Mouse (Mus musculus) thymus, adult 2 months (tissue): ENCODE measurements around the gene Fam161a. TPM values are rescaled to one million over a fixed set of nuclear protein-coding genes. Genes with fewer than 3 reads are reported as not detected.

Experiments
- DNase-seq: peaks from one replicate; pipeline ENCODE4 v3.0.0; 2021
- H3K27ac ChIP-seq: fragments of 200-500 bp; 2 replicates; pipeline ENCODE4 v1.5.1; 2012; ENCODE audit warnings: low read length, control low read depth; ENCODE audit not compliant: control insufficient read depth, insufficient read depth
- H3K27me3 ChIP-seq: fragments of 200-500 bp; 2 replicates; pipeline ENCODE4 v1.6.1; 2012; ENCODE audit warnings: mild to moderate bottlenecking, low read length, moderate library complexity, mixed read lengths; ENCODE audit not compliant: control insufficient read depth, insufficient read depth
- H3K36me3 ChIP-seq: fragments of 200-500 bp; 2 replicates; pipeline ENCODE4 v1.6.1; 2012; ENCODE audit warnings: mild to moderate bottlenecking, low read length, moderate library complexity; ENCODE audit not compliant: control insufficient read depth, insufficient read depth
- H3K4me1 ChIP-seq: fragments of 200-500 bp; replicated peaks from 2 replicates; pipeline ENCODE4 v1.6.1; 2012; ENCODE audit warnings: low read length; ENCODE audit not compliant: control insufficient read depth, insufficient read depth
- H3K4me3 ChIP-seq: fragments of 200-500 bp; 2 replicates; pipeline ENCODE4 v1.5.1; 2012; ENCODE audit warnings: mild to moderate bottlenecking, low read length, control low read depth, moderate library complexity; ENCODE audit not compliant: control insufficient read depth, insufficient read depth
- CTCF ChIP-seq: fragments of 200-500 bp; IDR thresholded peaks from 2 replicates; pipeline ENCODE4 v1.5.1; 2012; ENCODE audit warnings: mild to moderate bottlenecking, control low read depth, low read length, moderate library complexity, borderline replicate concordance; ENCODE audit not compliant: control insufficient read depth, poor library complexity, insufficient read depth; ENCODE audit errors: extremely low read depth
- POLR2A ChIP-seq: fragments of 200-500 bp; IDR thresholded peaks from 2 replicates; pipeline ENCODE4 v1.6.1; 2012; ENCODE audit warnings: mild to moderate bottlenecking, low read length, control low read depth, moderate library complexity; ENCODE audit not compliant: control insufficient read depth, poor library complexity, insufficient read depth; ENCODE audit errors: extremely low read depth
- WGBS: fragments of 180-500 bp; shearing (Covaris S2); methylation state at CpG from one replicate; pipeline ENCODE4 v1.1.7; 2018; 5-methylcytosine and 5-hydroxymethylcytosine counted together
- polyA plus RNA-seq: library from polyadenylated mRNA; depleted of rRNA; stranded (reverse); fragments of >200 nt; gene quantifications from 2 replicates; pipeline ENCODE4 v1.2.3, GENCODE M21; 2012; rRNA removed

Fam161a gene
- polyA plus RNA-seq: 0.17 and 0.66 TPM in 2 replicates

DNA sequence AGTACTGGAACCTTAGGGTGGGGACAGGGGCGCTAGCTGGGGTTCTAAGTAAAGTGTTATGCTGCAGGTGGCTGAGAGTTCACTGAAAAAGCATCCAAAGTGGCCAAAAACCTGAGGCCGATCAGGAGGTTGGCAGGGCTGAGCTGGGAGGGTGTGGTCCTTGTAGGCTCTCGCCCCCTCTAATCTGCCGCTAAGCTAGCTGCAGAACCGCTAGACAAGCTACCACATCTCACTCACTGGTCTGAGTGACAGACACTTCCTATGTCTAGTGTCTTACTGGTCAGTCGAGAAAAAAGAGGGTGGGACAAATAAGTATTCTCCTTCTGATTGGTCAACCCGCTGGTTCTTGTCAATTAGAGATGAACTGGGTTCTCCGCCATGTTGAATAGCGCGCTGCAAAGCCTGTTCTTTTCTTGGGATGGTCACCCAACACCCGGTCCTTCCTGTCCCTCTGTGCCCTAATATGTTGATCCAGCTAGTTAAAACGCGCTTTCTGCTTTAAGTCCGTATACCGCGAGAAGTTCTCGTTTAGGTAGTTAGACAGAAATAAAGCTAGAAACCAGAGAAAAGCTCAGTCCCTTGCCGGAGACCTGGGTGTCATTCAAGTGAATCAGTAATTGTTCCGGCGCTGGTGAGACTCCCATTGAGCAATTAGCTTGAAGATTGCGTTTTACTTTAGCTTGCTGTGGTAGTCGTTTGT, at the start of gene Fam161a:
Gene Fam161a, plus strand, starts transcription at position 51 of the 700 bp plus-strand sequence.
- Histone ChIP-seq H3K4me3 (peak within 1 kb of the TSS; percentile 68), H3K4me1 (peaks cover 7% of the 10 kb centered on the region), H3K36me3 (peaks cover 19% of the 10 kb centered on the region), H3K27me3 (no peaks in the 10 kb centered on the region), H3K27ac (no peak within 1 kb of the TSS)
- TF ChIP-seq POLR2A (no peak), CTCF (no peak)
- peak; percentile 43 for DNase-seq
- 2% methylated on average over 22 of the region's 22 CpGs for WGBS

DNA sequence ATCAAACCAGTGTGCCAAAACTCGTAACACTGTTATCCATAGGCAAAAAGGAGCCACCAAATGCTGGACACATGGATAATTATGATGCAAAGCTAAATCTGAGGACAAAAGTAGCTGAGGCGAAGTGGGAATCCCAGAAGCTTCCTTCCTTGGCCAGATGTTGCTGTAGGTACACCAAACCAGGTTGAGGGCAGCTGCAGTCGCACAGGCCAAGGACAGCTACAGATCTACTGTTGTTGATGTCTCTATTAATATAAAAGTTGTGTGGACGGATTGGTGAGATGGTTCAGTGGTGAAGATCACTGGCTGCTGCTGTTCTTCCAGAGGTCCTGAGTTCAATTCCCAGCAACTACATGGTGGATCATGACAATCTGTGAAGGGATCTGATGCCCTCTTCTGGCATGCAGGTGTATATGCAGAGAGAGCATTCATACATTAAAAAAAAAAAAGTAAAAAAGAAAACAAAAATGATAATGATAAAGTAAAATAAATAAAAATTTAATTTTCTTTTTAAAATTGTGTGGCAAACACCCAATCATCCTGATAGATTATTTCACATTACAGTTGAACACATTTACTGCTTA, 49.4 kb upstream of the Fam161a start:
- DNase-seq: peak; percentile 36
- Histone ChIP-seq H3K4me1 (no peaks in the 10 kb centered on the region), H3K4me3 (no peak overlapping the region), H3K27ac (no peak overlapping the region), H3K36me3 (no peaks in the 10 kb centered on the region; the same call in 1 of the 2 replicates), H3K27me3 (no peaks in the 10 kb centered on the region)
- WGBS: 94% methylated on average over 4 of the region's 4 CpGs
- TF ChIP-seq CTCF: no peak
- no peak for TF ChIP-seq POLR2A

DNA sequence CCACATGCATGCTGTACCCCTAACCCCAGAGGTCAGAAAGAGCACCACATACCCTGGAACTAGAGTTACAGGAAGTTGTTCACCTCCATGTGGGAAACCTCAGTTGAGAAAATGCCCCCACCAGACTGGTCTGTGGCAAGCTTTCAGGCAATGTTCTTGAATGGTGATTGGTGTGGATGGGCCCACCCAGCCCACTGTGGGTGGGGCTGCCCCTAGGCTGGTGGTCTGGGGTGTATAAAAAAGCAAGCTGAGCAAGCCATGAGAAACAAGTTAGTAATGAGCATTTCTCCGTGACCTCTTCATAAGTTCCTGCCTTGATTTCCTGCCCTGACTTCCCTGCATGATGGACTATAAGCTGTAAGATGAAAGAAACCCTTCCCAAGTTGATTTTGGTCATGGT, 45.2 kb upstream of the Fam161a start:
- no peaks in the 10 kb centered on the region for H3K36me3 ChIP-seq
- H3K4me1 ChIP-seq: no peaks in the 10 kb centered on the region
- H3K4me3 ChIP-seq: no peak overlapping the region
- H3K27ac ChIP-seq: no peak overlapping the region
- TF ChIP-seq POLR2A (no peak), CTCF (no peak)
- no peaks in the 10 kb centered on the region for H3K27me3 ChIP-seq
- DNase-seq: no peak
- 95% methylated on average over 1 of the region's 1 CpGs for WGBS

DNA sequence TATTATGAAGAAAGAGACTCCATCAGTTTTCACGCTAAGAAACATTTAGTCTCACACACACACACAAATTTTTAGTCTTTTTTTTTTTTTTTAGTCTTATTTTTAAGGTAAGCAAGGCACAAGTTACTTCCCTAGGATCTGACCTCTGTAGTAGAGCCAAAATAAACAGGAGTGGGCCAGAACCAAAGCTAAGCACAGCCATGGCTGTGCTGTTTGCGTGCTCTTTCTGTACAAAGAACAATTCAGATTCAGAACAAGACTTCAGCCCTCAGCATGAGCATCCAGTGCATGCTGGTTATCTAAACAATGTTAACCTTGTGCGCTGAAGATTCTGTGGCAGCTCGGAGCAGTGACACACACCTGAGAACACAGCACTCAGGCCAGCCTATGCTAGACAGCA, 42.9 kb upstream of the Fam161a start:
- no peaks in the 10 kb centered on the region for H3K36me3 ChIP-seq
- H3K27me3 ChIP-seq: no peaks in the 10 kb centered on the region
- 95% methylated on average over 4 of the region's 4 CpGs for whole genome bisulfite sequencing
- no peaks in the 10 kb centered on the region for H3K4me1 ChIP-seq
- H3K27ac ChIP-seq: no peak overlapping the region
- no peak for DNase-seq
- H3K4me3 ChIP-seq: no peak overlapping the region
- TF ChIP-seq POLR2A (no peak), CTCF (no peak)

DNA sequence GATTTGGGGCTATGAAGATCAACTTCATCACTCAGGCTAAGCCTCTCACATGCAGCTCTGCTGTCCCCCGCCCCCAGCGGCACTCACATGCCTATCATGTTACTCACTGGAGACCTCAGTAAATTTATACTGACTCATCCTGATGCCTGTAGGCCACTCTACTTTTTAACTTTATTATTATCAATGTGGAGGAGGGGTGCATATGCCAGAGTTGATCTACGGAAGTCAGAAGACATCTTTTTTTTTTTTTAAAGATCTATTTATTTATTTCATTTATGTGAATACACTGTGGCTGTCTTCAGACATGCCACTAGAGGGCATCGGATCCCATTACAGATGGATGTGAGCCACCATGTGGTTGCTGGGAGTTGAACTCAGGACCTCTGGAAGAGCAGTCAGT, 41.8 kb upstream of the Fam161a start:
- no peaks in the 10 kb centered on the region for H3K27me3 ChIP-seq
- DNase-seq: peak; percentile 32
- H3K27ac ChIP-seq: no peak overlapping the region
- WGBS: 91% methylated on average over 4 of the region's 4 CpGs
- no peaks in the 10 kb centered on the region for H3K4me1 ChIP-seq
- TF ChIP-seq CTCF (no peak), POLR2A (no peak)
- no peak overlapping the region for H3K4me3 ChIP-seq
- no peaks in the 10 kb centered on the region for H3K36me3 ChIP-seq

DNA sequence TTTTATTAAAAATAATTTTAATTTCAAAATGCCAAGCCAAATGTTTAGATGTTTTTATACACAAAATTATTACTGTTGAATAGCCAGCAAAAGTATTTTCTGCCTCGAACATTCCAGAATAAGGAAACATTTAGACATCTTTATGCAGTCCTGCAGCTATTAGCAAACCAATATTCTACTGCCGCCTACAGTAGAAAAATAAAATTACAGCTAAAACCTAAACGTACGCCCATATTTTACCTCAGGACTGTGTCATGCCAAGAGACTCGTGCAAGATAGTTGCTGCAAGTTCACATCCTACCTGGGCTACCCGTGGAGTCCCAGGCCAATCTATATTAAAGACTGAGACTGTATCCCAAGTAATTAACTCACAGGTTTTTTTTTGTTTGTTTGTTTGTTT, 37.8 kb upstream of the Fam161a start:
- Histone ChIP-seq H3K36me3 (no peaks in the 10 kb centered on the region), H3K4me3 (no peak overlapping the region), H3K4me1 (peaks cover 13% of the 10 kb centered on the region), H3K27ac (no peak overlapping the region), H3K27me3 (no peaks in the 10 kb centered on the region)
- TF ChIP-seq CTCF: no peak
- no peak for TF ChIP-seq POLR2A
- 17% methylated on average over 6 of the region's 6 CpGs for WGBS
- DNase-seq: peak; percentile 14

DNA sequence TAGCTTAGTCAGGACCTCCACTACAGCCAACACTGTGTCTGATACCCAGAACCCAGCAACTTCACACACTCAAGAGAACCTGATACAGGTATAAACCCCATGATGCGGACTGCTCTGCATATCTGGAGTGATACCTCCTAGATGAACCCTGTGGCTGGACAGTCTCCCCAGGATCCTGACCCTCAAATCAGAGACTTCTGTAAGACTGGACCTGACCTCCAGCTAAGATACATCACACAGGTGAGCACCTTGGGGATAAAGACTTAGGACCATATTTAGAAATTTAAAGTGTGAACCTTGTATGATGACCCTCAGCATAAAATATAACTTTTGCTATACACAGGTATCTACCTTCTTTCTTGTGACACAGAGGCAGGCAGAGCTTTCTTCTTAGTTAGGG, 36.8 kb upstream of the Fam161a start:
- Histone ChIP-seq H3K4me3 (no peak overlapping the region), H3K27me3 (no peaks in the 10 kb centered on the region), H3K4me1 (peaks cover 15% of the 10 kb centered on the region), H3K27ac (no peak overlapping the region), H3K36me3 (no peaks in the 10 kb centered on the region)
- TF ChIP-seq CTCF (no peak), POLR2A (no peak)
- DNase-seq: no peak
- 100% methylated on average over 1 of the region's 1 CpGs for WGBS
